Mouse (Mus musculus) ovary, postnatal 14 days (tissue): ENCODE measurements around the gene Ppp1r35.

ENCODE experiments used
- DNase-seq: peaks from one replicate; pipeline ENCODE4 v3.0.0; 2022; ENCODE audit warnings: low spot score

Ppp1r35 gene

DNA sequence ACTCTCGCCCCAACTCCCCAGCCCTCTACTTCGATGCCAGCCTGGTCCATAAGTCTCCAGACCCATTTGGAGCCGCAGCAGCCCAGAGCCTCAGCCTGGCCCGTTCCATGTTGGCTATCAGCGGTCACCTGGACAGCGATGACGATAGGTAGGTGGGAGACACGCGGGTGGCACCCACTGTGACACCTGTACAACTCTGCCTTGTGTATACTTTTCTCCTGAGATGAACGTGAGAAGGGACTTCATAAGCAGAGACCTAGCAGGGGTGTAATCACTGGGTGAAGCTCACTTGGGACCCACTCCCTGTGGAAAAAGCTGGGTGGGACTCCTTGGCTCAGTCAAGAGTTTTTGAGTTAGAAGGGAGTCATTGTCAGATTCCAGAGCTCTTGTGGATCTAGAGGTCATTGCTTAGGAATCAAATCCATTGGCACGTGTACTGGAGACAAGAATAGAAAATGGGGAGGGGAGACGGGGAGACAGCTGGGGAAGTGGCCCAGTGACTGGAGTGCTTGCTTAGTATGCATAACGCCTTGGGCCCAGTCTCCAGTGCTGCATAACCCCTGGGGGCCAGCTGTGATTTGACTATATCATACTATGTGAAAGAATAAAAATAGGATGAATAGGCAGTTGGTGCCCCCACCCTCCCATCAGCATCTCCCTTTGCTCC, 27.3 kb upstream of the Ppp1r35 start:
- no peak for DNase-seq

DNA sequence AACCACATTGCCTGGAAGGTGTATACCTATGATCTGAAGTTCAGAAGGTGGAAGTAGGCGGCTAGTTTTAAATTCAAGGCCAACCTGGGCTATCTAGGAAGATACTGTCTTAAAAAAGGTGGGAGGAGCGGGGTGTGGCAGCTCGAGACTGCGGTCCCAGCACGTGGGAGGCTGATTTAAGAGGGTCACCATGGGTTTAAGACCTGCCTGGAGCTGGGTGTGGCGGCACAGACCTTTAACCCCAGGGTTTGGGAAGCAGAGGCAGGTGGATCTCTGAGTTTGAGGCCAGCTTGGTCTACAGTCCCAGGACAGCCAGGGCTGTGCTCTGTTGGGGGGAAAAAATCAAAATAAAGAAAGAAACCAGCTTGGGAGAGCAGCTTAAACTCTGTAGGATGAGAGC, 26.7 kb upstream of the Ppp1r35 start:
- DNase-seq, result no peak

DNA sequence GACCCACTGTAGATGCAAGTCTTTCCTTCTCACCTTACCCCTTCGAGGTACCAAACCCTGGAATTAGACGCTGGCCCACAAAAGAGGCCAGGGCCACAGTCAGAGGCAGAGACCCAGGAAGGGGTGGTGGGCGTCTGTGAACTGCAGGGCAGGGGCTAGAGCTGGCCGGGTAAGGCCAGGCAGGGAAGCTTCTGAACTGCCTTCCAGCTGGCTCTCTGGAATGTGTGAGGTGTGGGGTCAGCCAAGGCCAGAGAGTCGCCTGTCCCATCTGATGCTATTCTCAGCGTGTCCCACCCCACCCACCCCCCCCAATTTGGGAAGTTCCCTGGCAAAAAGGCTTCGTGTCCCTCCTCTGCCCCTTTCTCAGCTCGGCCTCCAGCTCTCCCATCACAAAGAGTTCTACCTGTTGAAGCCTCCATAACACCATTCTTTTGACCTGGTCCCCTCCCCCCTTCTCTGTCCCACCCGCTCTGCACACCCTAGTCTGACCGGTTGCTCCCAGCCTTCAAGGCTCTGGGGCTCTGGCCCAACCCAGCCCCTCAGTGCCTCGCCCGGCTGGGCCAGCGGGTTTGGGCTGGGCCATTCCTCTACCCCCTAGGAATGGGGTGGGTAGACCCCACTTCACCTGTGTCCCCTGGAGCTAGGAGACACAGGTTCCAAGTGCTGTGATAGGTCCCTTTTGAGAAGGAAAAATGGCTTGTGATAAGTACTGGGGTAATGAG, 25.4 kb upstream of the Ppp1r35 start:
- no peak for DNase-seq

DNA sequence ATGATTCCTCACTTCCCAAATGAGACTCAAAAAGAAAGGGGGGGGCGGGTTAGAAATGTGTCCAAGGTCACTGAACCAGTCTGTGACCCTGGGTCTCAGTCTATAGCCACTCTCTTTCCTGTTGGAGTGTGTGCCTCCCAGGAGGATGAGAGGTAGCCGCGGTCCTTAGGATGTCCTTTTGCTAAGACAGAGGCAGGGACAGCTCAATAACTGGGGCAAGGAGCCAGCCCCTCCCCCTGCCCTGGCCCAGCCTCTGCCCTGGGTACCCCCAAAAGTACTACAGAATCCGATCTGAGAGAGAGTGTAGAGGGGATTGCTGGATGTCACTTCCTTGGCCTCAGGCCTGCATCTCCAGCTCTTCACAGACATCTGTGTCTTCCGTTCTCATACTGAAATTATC, 23.2 kb upstream of the Ppp1r35 start:
- no peak for DNase-seq

DNA sequence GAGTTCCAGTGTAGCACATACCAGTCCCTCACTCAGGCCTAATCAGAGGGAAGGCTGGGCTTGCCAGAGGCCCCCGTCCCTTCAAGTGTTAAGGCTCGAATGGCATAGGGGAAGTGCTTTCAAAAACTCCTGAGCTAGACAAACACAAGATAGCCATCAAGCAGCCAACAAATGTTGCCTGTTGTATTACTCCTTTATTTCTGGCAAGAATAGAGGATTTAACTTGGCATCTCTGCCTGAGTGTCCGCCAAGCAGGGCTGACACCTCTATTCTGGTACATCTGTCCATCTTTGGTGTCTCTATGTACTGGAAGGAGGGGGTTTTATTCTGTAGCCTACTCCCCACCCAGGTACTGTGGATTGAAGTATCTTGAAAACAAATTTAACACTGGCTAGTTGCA, 22.5 kb upstream of the Ppp1r35 start:
- DNase-seq, result no peak

DNA sequence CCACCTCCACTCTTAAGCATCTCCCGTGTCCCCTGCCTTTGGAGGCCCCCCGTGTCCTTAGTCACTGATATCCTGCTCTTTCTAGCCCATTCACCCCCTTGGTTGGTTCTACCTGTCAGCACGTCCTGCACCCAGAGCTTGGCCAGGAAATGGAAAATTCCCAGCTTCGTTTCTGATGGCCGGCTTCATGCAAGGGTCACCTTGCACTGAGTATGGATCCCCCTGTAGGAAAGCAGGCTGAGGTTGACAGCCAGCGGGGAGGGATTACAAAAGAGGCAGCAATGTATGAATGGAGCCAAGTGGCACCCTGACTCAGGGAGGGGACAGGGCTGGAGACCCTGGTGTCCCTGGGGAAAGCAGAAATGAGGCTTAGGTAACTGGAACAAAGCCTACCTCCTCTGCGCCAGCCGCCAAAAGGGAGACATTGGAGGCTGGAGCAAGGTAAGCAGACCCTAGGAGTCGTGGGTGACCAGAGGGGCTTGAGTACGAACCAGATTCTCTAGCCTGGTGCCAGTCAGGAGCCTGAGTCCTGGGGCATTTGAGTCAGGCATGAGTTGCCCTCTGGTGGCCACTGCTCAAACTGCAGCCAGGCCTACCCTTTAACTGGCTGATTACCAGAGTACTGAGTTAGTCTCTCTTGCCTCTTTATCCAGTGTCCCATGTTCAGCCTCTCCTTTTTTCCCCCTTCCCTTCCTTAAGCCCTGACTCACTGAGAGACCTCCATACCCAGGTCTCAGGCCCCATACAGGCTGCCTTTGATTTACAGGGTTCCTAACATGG, 21.6 kb upstream of the Ppp1r35 start:
- DNase-seq, result peak; percentile 82

DNA sequence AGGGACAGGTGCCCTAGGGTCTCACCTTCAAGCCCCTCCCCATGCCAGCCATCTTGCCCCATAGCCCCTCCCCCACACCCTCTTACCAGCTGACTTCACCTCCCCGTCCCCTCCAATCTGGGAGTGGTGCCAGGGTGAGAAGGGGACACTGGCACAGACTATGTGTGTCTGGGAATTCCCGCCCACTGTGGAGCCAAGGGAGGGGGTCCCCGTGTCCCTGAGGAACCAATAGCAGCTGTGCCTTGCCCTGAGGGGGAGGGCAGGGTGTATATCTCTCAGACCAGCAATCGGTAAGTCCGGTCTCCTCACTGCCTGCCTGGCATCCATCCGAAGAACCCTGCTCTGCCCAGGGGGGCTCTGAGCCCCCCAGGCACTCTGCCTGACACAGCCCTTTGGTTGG, 20.8 kb upstream of the Ppp1r35 start:
- DNase-seq, result no peak

DNA sequence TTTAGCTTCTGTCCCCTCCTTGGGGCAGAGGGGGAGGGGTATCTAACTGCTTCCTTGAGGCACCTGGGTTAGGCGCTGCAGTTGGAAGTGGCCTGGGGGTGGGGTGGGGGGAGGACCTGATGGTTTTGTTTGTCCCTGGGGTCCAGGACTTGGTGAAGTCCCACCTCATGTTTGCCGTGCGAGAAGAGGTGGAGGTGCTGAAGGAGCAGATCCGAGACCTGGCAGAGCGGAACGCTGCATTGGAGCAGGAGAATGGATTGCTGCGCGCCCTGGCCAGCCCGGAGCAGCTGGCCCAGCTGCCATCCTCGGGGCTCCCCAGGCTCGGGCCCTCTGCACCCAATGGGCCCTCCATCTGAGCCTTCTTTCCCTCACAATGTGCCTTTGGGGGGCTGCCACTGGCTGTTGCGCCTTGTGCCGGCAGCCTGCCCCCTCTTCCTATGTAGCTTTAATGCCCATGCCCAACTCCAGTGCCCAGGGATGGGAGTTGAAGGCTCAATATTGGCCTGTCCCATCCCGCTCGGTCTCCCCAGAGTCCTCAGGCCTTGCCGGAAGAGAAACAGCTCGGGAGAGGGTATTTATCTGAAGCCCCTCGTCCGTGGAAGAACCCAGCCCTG, 19.6 kb upstream of the Ppp1r35 start:
- DNase-seq, result no peak

DNA sequence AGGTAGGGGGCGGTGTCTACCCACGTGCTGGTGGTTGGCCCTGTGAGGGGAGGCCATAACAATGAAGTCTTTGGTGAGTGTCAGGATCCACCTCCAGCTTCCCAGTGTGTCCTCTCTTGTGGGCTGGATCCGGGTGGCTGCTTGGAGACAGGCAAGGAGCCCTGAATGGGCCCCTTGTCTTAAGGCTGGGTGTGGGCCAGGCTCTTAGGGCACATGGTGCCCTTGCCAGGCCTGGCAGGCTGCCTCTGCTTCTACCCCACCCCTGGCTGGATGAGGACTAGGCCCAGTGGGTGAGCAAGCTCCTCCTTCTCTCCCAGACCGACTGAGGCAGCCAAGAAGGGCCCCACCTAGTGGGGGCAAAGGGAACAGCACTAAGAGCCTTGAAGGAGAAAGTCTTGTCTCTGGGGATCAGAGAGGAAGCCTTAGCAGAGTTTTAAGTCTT, 18.7 kb upstream of the Ppp1r35 start:
- peak; percentile 85 for DNase-seq

DNA sequence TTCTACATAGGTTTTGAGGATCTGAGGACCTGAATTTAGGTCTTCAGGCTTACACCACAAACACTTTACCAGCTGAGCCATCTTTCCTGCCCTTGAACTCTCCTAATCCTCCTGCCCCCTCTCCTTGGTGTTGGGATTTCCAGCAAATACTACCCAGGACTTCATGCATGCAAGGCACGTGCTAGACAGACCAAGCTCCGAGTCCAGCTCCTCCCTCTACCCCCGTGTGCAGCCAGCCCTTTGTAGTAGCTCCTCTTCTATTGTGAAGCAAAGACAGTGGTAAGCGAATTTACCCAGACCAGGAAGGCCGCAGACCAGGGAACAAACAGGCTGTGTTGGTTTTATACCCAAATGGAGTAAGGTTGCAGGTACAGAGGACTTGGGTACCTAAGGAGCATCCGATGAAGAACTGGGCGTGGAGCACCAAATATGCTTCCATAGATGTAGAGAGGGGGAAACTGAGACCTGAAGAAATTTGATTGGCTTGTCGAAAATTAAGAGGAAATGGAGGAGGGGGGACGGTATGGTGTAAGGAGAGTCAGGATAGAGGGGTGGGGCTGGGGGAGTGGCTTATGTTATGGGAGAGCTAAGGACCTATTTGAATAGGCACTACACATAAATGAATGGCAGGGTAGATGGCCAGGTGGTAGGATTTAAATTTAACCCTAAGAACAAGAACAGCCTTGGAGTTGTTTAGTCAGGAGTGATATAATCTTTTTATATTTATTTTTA, 13.9 kb upstream of the Ppp1r35 start:
- DNase-seq, result no peak

DNA sequence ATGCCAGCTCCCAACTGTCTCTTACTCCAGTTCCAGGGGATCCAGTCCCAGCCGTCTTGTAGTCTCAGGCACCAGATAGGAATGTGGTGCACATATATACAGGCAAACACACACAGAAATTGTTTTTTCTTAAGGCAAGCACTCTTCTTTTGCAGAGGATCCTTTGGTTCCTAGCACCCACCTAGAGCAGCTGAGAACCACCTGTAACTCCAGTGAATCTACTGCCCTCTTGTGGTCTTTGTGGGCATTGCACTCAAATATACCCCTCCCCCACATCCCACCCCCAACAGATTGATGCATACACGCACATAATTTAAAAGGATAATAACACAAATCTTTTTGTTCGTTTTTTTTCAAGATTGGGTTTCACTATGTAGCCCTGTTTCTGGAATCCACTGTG, 12.4 kb upstream of the Ppp1r35 start:
- no peak for DNase-seq

DNA sequence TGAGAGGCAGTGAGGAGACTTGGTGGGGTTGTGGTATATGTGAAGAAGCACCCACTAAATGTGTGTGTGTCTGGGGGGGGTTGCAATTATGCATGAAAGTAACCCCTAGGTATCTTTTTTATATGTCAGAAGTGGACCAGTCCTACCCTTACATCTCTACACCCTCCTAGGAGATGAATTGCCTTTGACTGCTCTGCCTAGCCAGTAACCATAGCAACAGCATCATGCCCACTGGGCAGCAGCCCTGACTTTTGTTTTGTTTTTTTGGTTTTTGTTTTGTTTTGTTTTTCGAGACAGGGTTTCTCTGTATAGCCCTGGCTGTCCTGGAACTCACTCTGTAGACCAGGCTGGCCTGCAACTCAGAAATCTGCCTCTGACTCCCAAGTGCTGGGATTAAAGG, 10.2 kb upstream of the Ppp1r35 start:
- no peak for DNase-seq

DNA sequence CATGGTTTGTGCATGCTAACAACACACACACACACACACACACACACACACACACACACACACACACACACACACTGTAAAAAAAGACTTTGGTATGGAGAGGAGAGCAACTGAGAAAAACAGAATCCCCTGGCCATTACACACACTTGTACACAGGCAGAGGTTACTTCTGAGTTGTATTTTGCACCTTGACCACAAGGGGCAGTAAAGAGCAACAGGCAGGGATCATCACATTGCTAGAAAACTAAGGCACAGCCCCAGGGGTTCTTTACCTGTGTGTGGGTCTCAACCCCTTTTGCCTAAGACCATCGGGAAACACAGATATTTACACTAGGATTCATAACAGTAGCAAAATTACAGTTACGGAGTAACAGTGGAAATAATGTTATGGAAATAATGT, 7.9 kb upstream of the Ppp1r35 start:
- no peak for DNase-seq

DNA sequence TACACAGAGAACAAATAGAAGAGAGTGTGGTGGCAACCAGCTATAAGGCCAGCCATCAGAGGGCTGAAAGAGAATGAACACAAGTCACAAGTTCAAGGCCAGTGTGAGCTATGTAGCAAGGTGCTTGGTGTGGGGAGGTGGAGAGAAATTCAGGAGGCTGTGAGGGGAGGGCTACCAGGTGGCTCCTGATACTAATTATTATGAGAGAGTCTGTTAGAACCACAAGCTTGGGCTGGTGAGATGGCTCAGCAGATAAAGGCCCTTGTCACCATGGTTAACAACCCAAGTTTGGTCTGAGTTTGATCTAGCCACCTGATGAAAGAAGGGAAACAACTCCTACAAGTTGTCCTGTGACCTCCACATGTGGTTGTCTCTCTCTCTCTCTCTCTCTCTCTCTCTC, 5.9 kb upstream of the Ppp1r35 start:
- no peak for DNase-seq

DNA sequence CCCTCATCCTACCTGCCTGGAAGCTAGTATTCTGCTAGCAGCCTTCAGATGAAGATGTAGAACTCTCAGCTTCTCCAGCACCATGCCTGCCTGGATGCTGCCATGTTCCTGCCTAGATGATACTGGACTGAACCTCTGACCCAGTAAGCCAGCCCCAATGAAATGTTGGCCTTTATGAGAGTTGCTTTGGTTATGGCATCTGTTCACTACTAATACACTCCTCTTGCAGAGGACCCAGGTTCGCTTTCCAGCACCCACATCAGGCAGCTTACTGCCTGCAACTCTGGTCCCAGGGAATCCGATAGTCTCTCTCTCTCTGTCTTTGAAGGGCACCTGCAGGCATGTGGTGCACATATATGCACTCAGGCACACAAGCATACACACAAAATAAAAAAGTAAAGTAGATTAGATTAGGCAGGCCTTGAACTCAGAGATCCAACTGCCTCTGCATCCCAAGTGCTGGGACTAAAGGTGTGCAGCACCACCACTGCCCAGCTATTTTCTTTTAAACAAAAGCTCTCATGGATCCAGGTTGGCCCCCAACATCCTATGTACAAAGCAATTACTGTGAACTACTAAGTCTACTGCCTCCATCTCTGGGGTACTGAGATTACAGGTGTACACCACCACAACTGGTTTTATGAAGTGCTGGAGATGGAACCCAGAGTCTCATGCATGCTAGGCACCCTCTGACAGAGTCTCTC, 2.9 kb upstream of the Ppp1r35 start:
- no peak for DNase-seq

DNA sequence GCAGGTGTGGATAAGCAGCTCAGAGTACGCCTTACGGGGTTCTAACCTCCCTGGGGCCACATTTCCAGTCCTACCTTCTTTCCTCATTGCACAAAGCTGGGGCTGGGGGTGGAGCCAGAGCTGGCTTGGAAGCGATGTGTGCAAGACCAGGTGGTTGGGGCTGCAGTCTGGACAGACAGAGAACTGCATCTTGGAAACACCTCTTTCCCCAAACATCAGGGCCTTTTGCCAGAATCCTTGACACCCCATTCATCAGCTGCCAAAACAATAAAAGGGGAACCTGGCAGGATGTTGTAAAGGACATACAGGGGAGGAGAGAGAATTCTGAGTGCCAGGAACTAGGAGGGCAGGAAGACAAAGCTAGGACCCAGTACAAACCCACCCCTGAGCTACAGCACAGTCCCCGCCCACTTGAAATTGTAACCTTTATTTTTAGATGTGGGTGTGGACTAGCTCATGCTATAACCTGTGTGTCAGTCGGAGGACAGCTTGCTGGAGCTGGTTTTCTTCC, 2.2 kb upstream of the Ppp1r35 start:
- no peak for DNase-seq

DNA sequence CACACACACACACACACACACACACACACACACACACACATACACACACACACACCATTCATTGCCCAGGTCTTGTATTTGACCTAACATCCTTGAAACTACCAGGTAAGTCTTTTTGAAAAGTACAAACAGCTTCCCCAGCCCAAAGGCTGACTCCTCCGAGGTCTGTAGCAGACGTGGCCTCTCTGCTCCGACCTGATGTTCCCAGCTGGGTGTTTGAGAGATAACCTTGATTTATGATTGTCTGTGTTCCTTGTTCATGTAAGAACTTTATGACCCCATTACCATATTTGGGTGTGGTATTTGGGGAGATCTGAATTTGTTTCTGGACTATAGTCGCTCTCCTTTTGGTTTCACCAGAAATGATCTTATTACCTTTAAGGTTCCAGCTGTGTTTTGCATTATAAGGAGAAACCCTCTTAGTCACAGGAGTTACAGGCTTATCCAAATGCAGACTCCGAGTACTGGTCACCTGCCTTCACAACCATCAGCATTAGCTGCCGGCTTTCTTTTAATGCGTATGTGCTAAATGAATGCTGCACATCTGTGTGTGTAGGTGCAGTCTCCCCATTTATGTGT, 1.3 kb upstream of the Ppp1r35 start:
- DNase-seq, result no peak

DNA sequence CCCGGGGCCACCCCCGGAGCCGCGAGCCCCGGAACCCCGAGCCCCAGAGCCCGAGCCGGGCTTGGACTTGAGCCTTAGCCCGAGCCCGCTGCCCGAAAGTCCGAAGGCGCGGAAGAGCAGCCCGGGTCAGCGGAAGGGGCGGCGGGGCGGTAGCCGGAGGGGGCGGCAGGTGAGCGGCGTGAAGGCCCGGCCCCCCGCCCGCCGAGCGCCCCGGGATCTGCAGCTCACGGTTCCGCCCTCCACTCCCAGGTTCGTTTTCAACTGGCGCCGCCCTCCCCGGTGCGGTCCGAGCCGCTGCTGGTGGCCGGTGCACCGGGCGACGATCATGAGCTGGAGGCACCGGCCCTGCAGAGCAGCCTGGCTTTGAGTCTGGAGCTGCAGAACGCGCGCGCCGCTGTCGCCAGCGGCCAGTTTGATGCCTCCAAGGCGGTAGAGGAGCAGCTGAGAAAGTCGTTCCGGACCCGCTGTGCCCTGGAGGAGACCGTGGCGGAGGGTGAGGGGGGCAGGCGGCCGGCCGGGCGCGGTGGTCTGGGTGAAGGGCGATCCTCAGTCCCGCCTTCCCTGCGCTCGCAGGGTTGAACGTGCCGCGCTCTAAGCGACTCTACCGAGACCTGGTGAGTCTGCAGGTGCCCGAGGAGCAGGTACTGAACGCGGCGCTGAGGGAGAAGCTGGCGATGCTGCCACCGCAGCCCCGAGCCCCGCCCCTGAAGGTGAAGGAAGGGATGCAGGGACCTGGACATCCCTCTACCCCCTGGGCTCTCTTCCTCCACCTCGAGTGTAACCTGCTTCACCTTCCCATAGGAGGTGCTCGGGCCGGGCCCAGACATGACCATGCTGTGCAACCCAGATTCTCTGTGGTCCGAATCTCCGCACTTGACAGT, 644 bp downstream of the Ppp1r35 start:
- no peak for DNase-seq

DNA sequence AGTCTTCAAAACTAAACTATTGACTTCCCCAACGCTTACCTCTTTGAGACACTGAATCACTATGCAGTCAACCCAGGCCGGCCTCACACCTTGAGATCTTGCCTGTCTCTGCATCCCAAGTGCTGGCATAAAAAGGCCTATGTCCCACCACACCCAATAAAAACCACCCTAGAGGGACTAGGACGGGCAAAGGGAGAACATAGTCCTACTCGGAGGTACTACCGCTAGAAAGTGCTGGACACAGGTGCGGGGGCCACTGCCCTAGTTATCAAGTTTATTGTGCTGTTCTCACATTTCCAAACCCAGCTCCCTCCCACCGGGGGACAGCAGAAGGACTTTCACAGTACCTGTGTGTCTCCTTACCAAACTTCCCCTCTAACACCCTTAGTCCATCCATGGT, 3.0 kb downstream of the Ppp1r35 start:
- DNase-seq, result no peak
